ENCODE assay signal across 8 mouse cellular contexts in the genomic region with DNA sequence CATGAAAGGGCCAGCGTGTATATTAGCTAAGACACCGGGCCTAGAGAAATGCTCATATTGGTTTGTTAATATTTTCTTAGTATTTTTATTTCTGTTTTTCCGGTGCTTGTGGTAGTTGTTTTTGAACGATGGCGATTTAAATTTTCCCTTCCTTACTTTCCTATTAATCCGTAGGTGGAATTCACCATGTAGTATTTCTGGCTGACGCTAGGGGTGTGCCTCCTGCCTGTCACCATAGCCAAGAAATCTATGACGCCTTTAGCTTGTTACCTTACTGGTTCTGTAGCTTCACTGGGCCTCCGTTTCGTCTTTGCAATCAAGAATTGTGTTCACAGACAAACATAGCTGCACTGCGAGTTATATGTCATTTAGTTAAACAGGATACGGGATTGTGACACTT. TPM values are rescaled to one million over a fixed set of nuclear protein-coding genes. Genes with fewer than 3 reads are reported as not detected.
DNase-seq lines count a peak whose midpoint lies in the region; ATAC-seq lines count a peak whose summit lies in the region.

No protein-coding gene starts in this region.

- peak; percentile 63 for DNase-seq in layer of hippocampus, adult 11-12 months (ENCODE audit: low spot score)
- no peak for DNase-seq in layer of hippocampus, postnatal 25 days (ENCODE audit: extremely low spot score in 1 of 2, low spot score in 1 of 2)
- DNase-seq in cerebellum, postnatal 14 days = peak; percentile 70 to 78
- DNase-seq in gastrocnemius, adult 8-10 months (ENCODE audit: low spot score in 2 of 2) = peak; percentile 8 to 17
- DNase-seq in left cerebral cortex, postnatal 14 days (ENCODE audit: low spot score in 2 of 2) = peak; percentile 63 to 82
- DNase-seq in right cerebral cortex, postnatal 36 days (ENCODE audit: low spot score in 2 of 2) = peak; percentile 17 to 44

- peak; percentile 68 for ATAC-seq in inflammation-experienced regulatory T-cells, adult 6 months
- ATAC-seq in megakaryocyte progenitor cell, adult 5-6 weeks (replicated peaks; ENCODE audit: poor library complexity) = peak; percentile 68

- intact Hi-C loops in left cerebral cortex, postnatal 14 days (cut with DNase I) = loop anchor here (5.0 kb wide), 1 partner anchor 97 kb away; the partner anchor contains the start of gene C1d

RNA-seq across cellular contexts. Expression of gene Ppp3r1, which starts 1.2 kb away (rescaled TPM):
- total RNA-seq in layer of hippocampus, postnatal 25 days (2021) = 100 to 1,000 TPM; 965 to 994 TPM
- total RNA-seq in gastrocnemius, adult 8-10 months (2022) = 100 to 1,000 TPM; 124 to 168 (median 143) TPM
- polyA plus RNA-seq in inflammation-experienced regulatory T-cells, adult 6 months (2017; shearing (Covaris generic)) = 10 to 100 TPM; 12.9 to 32.0 (median 22.4) TPM
- total RNA-seq in left cerebral cortex, postnatal 14 days (2021) = 100 to 1,000 TPM; 697 to 717 TPM
- total RNA-seq in megakaryocyte progenitor cell, adult 5-6 weeks (2015) = 56.9 and 72.0 TPM in 2 replicates
- 57.6 and 69.3 TPM in 2 replicates for total RNA-seq in megakaryocyte progenitor cell, adult 5-6 weeks (2017)

RNA-seq across cellular contexts. Expression of gene Wdr92, which starts 21.7 kb away (rescaled TPM):
- total RNA-seq in layer of hippocampus, postnatal 25 days (2021) = 10 to 100 TPM in 1 of 2 experiments, 1 to 10 TPM in 1; 10.0 to 10.1 TPM
- 1 to 10 TPM; 6.4 to 8.5 (median 6.8) TPM for total RNA-seq in gastrocnemius, adult 8-10 months (2022)
- polyA plus RNA-seq in inflammation-experienced regulatory T-cells, adult 6 months (2017; shearing (Covaris generic)) = 10 to 100 TPM; 19.3 to 29.5 (median 23.9) TPM
- total RNA-seq in left cerebral cortex, postnatal 14 days (2021) = 1 to 10 TPM; 6.0 to 6.8 TPM
- 20.9 and 26.9 TPM in 2 replicates for total RNA-seq in megakaryocyte progenitor cell, adult 5-6 weeks (2015)
- total RNA-seq in megakaryocyte progenitor cell, adult 5-6 weeks (2017) = 24.2 and 39.1 TPM in 2 replicates

RNA-seq across cellular contexts. Expression of gene Pno1, which starts 51.1 kb away (rescaled TPM):
- total RNA-seq in layer of hippocampus, postnatal 25 days (2021) = 10 to 100 TPM; 26.1 to 28.8 TPM
- 10 to 100 TPM; 45.5 to 57.8 (median 53.1) TPM for total RNA-seq in gastrocnemius, adult 8-10 months (2022)
- 10 to 100 TPM; 28.0 to 36.3 (median 36.1) TPM for polyA plus RNA-seq in inflammation-experienced regulatory T-cells, adult 6 months (2017; shearing (Covaris generic))
- total RNA-seq in left cerebral cortex, postnatal 14 days (2021) = 10 to 100 TPM; 24.4 to 29.9 TPM
- total RNA-seq in megakaryocyte progenitor cell, adult 5-6 weeks (2015) = 77.6 and 83.7 TPM in 2 replicates
- total RNA-seq in megakaryocyte progenitor cell, adult 5-6 weeks (2017) = 112 and 130 TPM in 2 replicates

Comparison
In these comparisons a context has a peak if more than half of its experiments do, and no peak if none do; other contexts are left out.
1. DNase-seq: peak in layer of hippocampus, adult 11-12 months (single experiment), cerebellum, postnatal 14 days (2 of 2), gastrocnemius, adult 8-10 months (2 of 2), left cerebral cortex, postnatal 14 days (2 of 2) and right cerebral cortex, postnatal 36 days (2 of 2); none in layer of hippocampus, postnatal 25 days (0 of 2).
2. RNA of gene Ppp3r1, which starts 1.2 kb away (total RNA-seq): 965 to 994 TPM in layer of hippocampus, postnatal 25 days and 697 to 717 TPM in left cerebral cortex, postnatal 14 days; 124 to 168 TPM in gastrocnemius, adult 8-10 months and 56.9 to 72.0 TPM in megakaryocyte progenitor cell, adult 5-6 weeks; every median in the first group is over 4 times any median in the second.